Mouse (Mus musculus) gastrocnemius, adult 18-20 months (tissue): ENCODE results near the gene Pes1. TPM values are rescaled to one million over a fixed set of nuclear protein-coding genes. Genes with fewer than 3 reads are reported as not detected.
A peak's percentile ranks its signal among the peaks of the same experiment; 100 is the strongest.
"Not testable (repeated sequence)": the region's sequence is repeated elsewhere in the genome, so short reads cannot be mapped to it uniquely, and the experiment has no call there.

Experiments
- DNase-seq: peaks from one replicate; pipeline ENCODE4 v3.0.0; 2021; ENCODE audit warnings: low spot score
- long read RNA-seq, 2 experiments: library from polyadenylated mRNA; stranded (forward); transcript quantifications; one replicate each; pipeline ENCODE4 v2.0.0; 2021
- total RNA-seq, 2 experiments: library from RNA; stranded (reverse); gene quantifications; 2 replicates each; pipeline ENCODE4 v1.2.3; 2021

Pes1 gene
- total RNA-seq = 10 to 100 TPM; 31.0 to 31.8 TPM
- long read RNA-seq, experiment 1, transcript Pes1-201 (15 exons, 2,911 nt) = major isoform, 15 of 19 reads
- long read RNA-seq, experiment 1, partial matches to known transcripts = 2 of 19 reads
- long read RNA-seq, experiment 1, other reads (novel, unspliced or antisense) = 2 of 19 reads
- long read RNA-seq, experiment 2, transcript Pes1-201 (15 exons, 2,911 nt) = major isoform, 21 of 26 reads
- long read RNA-seq, experiment 2, partial matches to known transcripts = 5 of 26 reads
- long read RNA-seq, experiment 2, other reads (novel, unspliced or antisense) = 0 of 26 reads

DNA sequence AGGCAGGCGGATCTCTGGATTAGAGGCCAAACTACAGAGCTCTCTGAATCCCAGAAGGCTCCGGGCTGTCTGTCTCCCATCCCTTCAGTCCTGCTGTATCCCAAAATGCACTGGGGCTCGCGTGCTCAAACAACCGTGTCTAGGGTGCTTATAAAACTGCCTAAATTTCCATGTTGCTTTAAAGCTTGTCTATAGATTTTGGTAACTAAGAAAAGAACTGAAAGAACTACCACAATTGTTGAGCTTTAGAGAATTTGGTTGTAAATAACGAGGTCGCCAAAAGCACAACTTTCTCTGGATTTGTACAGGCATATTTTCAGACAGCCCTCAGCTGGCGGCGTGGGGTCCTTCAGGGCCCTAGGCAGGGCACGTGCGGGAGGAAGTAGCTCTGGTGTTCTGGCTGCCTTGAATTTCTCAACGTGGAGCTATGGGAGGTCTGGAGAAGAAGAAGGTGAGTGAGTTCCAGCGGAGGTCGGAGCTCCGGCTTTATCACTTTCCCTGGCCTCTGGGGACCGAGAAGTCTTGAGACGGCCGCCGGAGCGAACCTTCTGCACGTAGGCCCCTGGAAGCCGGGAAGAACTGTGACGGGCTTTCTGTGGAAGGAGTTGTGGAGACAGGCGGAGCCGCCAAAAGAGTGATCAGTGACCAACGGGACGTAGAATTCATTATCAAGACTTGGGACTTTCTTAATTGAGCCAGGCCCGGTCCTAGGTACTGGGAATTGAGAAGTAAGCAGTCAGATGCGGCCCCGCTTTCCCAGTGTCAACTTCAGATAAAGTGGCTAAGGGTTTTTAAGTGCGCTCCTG, at the start of gene Pes1:
Gene Pes1 (plus strand): TSS at position 366 of the 806 bp plus-strand sequence.
- DNase-seq = peak; percentile 79

DNA sequence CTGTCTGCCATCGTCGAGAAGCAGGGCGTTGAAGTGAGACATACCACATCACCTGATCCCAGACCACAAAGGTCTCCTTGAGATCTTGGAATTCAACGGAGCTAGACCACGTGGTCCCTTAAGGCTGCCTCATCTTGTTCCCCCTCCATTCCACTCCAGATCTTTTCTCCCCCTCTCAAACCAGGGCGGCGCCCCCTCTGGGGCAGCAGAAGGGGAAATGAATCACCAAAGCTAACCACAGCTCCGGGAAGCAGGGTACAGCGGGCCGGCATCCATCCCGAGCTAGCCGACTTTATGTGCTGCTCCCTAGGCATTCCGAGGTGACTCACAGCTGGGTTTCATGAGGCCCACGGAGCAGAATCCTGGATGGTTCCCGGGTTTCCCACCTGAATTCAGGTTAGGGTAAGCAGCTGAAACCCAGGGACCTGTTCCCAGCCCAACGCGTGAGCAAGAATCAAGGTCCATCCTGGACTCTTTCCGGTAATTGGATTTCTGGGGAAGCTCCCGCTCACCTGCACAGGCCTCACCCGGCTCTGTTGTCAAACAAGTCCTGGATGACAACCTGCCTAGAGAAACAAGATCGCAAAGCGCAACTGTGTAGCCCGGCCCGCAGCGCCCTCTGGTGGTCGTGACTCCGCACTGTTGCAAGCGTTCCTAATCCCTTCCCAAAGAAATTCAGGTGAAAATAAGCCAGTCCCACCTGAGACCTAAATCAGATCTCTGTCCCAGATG, 49.5 kb upstream of the Pes1 start, which contains the start of gene Slc35e4:
Gene Slc35e4 (minus strand): TSS at position 556 of the 732 bp plus-strand sequence.
- DNase-seq = peak; percentile 80

DNA sequence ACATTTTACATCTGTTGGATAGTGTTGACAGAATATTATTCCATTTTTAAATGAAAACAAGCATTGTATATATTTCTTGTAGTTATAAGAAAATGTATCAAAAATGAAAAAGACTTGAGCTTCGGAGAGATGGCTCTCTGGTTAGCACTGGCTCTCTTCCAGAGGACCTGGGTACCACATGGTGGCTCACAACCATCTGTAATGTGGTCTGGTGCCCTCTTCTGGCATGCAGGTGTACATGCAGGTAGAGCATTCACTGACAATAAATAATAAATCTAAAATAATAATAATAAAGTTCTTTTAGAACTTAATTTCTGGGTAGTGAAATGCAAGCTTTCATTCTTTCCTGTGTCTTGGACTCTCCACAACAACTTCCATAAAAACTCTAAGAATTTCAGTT, 45.0 kb upstream of the Pes1 start:
- DNase-seq = no peak

DNA sequence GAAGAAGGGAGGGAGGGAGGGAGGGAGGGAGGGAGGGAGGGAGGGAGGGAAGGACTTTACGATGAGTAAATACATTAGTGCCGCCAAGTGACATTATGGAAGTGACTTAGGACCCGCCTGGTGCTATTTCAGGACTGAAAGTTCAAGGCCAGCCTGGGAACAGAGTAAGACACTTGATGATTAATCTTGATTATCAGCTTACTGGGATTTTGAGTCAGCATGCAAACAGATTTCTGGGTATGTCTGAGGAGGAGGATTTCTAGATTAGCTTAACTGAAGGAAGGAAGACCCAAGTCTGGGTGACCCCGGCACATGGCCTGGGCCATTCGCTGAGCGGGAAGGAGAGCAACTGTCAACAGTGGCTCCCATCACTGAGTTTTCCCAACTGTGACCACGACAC, 43.3 kb upstream of the Pes1 start:
- DNase-seq = no peak

DNA sequence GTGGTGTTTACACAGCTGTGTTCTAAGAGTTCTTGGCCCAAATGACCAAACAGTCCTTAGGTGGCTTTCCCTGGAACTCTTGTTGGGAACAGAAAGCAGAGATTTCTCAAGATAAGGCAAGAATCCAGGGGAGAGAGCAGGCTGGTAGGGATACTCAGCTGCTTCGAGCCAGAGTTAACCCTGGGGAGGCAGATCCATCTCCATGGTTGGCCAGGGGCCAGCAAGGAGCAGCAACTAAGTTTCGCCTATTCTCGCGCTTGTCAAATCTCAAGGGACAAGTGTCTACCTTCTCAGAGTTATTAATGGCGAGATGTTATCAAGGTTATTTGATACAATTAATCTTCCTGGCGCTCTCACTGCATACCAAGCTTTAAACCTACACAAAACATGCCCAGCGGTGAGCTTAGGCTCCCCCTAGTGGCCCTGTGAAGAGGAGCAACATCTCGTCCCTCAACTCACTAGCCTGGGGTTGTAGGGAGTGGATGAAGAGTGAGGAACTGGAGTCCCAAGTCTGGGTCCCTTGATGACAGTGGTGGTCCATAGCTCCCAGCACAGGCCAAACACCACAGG, 42.4 kb upstream of the Pes1 start:
- peak; percentile 35 for DNase-seq

DNA sequence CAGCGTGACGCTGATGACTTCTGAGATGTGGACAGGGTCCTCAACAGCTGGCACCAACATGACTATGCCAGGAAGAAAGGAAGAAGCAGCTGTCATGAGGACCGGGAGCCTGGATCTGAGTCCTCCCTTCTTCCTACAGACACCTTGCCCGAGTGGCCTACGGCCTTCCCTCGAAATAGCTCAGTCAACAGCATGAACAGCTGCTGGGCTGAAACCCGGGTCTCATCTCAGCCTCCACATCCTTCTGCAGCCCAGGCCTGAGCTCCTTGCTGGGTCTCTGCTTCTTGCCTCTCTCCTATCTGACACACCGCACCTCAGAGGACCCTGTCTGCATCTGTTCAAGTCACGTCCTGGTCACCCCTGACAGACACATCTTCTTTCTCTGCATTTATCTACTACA, 41.7 kb upstream of the Pes1 start:
- DNase-seq = no peak

DNA sequence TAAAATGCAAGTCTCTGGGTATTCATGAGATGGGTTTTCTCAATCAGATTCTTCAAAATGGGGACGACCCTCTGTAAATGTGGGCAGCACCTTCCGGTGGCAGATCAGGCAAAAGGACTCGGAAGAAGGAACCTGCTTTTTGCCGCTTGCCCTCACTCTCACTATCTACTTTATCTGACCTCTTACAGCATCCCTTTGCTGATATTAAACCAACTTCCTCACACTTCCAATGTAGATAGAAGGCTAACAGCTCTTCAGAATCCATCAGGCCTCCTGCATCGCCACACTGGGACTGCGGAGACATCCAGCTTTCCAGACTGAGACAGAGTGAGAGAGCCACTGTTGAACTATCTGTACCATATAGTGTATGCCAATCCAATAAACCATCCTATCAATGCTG, 41.0 kb upstream of the Pes1 start:
- DNase-seq = no peak

DNA sequence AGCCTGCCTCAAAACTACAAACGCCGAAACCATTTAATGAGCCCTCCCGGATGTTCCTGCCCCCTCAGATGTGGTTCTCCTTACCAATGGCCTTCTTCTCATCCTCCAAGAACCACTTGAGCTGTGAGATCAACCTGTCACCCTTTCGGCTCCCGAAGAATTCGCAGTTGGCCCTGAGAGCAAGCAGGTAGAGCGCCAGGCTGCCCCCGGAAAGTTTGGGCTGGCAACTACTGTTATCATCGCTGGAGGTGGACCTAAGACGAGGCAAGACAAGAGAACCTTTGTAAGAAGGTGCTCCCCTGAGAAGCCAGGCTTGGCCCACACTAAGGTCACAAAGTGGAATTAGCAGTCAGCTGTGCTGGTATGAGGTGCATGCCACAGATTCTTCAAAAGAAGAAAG, 37.9 kb upstream of the Pes1 start:
- DNase-seq = no peak

DNA sequence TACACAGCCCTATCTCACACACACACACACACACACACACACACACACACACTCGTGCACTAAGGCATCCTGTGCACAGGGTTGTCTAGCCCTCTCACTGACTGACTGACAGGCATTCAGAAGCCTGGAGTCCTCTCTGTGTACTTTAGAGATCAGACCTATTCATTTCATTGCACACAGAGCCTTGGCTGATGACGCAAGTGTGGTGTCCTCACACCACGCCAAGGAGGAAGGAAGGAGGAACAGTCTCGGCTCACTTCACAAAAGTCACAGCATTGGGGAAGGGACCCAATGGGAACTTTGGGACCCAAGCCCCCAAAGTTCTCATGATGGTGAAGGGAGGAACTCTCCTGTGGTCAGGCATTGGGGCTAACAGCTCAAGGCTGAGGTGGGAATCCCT, 33.8 kb upstream of the Pes1 start:
- DNase-seq = no peak

DNA sequence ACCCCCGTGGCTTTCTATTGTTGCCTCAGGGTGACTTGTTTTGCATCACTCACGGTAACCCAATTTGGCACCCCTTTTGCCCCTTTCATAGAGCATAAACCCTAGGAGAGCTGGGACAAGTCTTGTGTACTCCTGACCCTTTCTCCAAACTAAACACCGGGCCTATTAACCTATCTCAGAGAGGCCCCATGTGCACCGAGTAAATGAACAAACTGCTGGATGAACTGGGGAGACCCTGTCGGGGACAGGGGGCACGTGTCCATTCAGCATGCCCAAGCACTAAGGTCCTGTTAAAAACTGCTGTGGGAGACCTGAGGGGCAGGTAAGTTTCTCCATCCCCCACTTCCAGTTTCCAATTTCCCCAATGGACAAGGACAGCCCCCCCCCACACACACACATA, 32.8 kb upstream of the Pes1 start:
- DNase-seq = no peak

DNA sequence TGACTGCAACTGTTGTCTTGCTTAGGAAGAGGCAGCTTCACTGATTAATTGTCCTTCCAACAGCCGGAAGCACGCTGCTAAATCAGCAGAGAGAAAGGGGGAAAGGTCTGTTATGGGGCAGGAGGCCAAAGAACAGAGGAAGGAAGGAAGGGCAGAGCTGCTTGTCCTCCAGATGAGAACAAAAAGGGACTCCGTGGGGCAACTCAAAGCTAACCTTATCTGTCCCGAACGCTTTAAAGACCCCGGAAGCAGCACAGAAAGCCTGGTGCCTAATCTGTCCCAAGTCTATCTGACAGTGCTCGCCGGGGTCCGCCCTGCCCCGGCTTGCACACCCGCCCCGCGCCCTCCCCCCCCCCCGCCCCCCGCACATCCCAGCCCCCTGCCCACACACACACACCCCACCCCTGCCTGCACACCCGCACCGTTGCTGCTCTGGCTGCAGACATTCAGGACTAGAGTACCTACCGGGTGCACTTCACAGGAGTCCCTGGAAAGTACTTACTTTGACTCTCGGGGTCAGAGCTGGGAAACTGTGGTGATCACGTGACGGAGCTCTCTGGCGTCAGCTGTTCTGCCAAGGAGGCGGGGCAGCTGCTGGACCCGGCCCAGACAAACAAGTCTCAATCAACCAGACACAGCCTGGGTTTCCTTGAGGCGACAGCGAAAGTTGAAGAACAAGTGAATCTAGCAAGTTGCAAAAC, 32.1 kb upstream of the Pes1 start, which contains the start of gene Tcn2:
Gene Tcn2 (minus strand): TSS at position 649 of the 701 bp plus-strand sequence.
- peak; percentile 88 for DNase-seq

DNA sequence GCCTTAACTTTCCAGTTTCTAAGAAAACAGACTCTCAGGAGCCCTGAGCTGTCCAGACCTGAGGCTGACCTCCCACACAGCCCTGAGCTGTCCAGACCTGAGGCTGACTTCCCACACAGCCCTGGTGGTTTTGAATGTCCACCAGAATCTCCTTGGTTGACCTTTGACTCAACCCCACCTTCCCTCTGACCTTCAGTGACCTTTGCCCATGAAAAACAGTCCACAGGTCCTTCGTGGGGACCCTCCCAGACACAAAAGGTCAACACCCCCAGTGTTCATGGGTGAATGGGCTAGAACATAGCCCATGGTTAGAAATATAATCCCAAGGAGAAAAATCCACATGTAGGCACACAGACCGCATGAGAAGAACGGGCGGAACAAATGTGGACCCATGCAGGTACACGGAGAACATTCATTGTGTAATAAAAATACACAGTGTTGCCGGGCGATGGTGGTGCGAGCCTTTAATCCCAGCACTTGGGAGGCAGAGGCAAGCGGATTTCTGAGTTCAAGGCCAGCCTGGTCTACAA, 30.0 kb upstream of the Pes1 start:
- DNase-seq = no peak

DNA sequence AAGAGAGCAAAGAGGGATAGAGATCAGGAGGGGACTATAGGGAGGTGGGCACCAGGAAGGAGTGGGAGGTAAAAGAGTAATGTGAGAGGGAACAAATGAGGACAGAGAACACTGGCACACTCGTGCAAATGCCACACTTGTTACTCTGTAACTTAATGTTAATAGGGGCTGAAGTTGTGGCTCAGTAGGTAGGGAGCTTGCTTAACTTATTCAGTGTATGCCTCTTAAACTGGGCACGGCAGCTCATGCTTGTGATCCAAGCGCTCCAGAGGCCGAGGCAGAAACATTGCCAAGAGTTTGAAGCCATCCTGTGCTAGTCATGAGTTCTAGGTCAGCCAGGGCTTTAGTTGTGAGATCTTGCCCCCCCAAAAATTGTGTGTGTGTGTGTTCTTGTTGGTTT, 28.6 kb upstream of the Pes1 start:
- no peak for DNase-seq

DNA sequence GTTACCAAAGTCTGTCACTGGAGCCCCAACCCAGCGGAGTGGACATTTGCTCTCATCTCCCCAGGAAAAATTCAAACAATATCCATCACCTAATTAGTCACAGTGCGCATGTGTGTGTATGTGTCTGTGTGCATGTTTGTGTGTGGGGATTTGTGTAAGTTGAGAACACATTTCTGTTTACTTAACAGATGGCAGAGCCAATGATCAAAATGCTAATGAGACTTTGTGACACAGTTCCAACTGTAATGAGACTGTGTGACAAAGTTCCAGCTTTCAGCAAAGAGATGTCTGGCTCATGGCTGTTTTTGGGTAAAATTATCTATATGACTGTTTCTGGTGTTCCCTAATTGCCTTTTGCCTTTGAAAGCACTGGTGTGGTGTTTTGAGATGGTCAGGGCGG, 27.5 kb upstream of the Pes1 start:
- no peak for DNase-seq

DNA sequence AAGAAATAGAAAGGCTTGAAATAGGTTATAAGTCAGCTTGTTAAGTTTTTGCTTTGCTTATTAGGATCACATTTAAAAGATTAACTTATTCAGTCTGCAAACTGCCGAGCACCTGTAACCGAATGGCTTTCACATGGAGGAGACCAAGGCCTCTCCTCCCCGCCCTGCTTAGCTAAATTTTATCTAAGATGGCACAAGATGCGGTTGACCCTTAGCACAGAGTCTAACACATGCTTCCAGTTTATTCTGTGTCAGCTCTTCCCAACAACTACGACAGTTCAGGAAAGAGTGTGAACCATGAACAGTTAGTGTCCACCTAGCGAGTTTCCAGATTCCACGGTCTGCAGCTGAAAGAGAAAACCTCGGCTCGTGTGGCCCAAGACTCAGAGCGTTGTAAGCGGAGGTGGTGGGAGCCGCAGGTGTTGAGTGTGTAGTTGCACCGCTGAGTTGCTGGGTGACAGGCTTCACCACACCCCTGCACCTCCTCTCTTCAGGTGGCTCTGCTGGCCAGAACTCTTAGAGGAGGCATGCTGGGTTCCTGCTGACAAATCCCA, 26.4 kb upstream of the Pes1 start:
- DNase-seq = no peak

DNA sequence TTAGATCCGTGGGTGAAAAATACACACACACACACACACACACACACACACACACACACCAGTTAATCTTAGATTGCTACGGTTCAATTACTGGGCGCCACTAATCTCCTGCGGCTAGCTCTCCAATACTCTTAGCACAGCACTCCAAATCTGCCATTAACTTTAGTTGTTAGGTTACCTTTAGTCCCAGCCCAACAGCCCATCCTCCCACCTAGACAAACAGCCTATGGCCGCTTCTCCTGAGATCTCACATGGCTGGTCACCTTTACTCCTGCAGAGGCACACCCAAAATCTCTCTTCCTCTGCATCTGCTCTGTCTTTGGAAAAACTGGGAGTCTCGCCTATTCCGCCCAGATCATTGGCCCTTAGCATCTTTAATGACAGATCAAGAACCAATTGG, 22.4 kb upstream of the Pes1 start:
- DNase-seq = no peak

DNA sequence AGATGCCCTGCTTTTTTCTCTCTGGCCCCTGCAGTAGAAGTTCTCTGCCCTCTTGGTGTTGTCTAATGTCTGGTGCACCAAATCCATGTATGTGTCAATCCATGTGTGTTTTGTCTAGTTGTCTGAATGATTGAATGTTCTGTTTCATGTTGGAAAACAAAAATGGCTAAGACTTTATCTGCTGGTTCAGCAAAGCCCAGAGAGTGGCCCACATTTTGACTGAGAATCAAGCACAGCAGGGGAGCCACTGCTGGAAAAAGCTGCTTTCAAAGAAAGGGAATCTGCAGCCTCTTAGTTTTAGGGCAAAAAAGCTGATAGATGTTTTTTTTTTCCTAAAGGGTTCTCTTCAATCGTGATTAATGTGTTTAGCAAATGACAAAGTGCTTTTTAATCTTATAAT, 17.4 kb upstream of the Pes1 start:
- no peak for DNase-seq

DNA sequence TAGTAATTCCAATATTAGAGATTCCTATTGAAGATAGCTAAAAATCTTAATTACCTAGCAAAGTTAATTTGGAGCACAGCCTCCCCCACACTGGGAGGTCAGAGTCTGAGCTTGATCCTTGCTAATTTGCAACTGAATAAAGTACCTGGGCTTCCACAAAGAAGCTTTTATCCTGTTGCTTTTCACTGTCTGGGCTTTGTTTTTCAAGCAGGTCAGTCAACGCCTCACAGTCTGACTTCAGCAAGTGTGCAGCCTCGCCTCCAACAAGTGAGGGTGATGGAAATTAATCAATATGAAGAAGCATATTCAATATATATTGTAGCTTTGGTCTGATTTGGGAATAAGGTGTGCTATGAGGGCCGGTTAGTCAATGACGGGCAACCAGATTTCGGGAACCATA, 8.9 kb upstream of the Pes1 start:
- DNase-seq = not testable (repeated sequence)

DNA sequence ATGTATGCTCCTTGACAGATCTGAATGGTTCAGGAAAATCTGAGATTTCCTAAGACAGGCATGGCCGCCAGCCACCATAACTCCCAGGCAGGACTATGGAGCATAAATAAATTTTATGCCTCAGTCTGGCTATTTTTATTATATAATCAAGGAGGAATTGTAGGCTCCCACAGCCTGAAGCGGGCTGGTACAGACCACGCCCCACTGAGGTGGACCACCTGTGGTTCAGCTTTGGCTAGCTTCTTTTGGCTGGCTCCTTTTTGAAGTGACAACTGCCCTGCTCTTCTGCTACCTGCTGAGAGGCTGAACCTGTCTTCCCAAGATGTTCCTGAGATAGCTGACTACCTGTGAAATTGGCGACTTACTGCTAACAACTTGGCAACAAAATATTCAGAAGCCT, 8.4 kb upstream of the Pes1 start:
- not testable (repeated sequence) for DNase-seq

DNA sequence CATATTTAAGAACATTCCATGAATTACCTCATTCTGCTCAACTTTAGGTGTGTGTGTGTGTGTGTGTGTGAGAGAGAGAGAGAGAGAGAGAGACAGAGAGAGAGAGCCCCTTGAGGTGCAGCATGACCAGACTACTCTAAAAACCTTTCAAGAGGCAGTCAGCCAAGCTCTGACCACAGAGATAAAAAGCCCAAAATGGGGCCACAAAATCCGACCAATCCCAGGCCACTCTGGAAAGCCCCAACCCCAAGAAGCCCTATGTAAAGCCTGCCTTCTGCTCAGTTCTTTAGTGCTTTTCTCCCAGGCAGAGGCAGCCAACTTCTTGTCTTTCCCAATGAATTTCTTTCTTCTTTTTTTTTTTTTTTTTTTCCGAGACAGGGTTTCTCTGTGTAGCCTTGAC, 2.9 kb upstream of the Pes1 start:
- no peak for DNase-seq

DNA sequence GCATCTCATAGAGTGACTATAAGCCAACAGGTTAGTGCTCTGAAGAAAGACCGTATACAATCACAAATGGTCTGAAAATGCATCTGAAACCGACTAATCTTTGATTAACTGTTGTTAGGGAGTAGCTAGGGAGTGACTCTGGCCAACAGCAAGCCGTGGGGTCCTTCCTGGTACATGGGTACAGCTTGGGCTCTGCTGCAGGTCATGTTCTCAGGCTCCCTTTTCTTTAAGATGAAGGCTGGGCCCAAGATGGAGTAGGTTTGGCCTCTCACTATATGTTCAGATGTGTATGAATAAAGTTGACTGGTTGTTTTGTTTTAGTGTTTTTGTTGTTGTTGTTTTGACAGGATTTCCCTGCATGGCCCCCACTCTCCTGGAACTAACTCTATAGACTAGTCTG, 2.0 kb upstream of the Pes1 start:
- DNase-seq = no peak
